Mouse (Mus musculus) CH12.LX (cell line): ENCODE results near the gene Podn. TPM values are rescaled to one million over a fixed set of nuclear protein-coding genes. Genes with fewer than 3 reads are reported as not detected.

Source experiments
- DNase-seq: peaks from one replicate; pipeline ENCODE4 v3.0.0-alpha.2; 2013; ENCODE audit errors: extremely low read depth
- H3K27ac ChIP-seq: 2 replicates; pipeline ENCODE4 v1.5.1; 2012; ENCODE audit warnings: low read depth, mild to moderate bottlenecking, control low read depth, moderate library complexity; ENCODE audit not compliant: insufficient read depth
- H3K27me3 ChIP-seq: replicated peaks from 2 replicates; pipeline ENCODE3; 2012; ENCODE audit warnings: inconsistent platforms
- H3K36me3 ChIP-seq, 2 experiments: replicated peaks in 1 of 2; 2 replicates each; pipeline versions ENCODE3 to v1.6.1; 2012; ENCODE audit warnings: inconsistent platforms in 1 of 2, low read length in 1 of 2, mild to moderate bottlenecking in 1 of 2, mixed read lengths in 1 of 2, moderate library complexity in 1 of 2; ENCODE audit not compliant: control insufficient read depth in 1 of 2, insufficient read depth in 1 of 2
- H3K4me1 ChIP-seq, 2 experiments: 2 replicates each; pipeline ENCODE4 v1.6.1; 2012; ENCODE audit warnings: inconsistent platforms in 1 of 2, moderate library complexity in 1 of 2; ENCODE audit not compliant: insufficient read depth in 2 of 2, control insufficient read depth in 1 of 2
- H3K4me2 ChIP-seq: 2 replicates; pipeline ENCODE4 v1.6.1; 2012; ENCODE audit warnings: low read depth, mild to moderate bottlenecking, control low read depth; ENCODE audit not compliant: poor library complexity, insufficient read depth, severe bottlenecking
- H3K4me3 ChIP-seq, 3 experiments: fragments of 150-350 bp in 1 of 3; sonication (generic) in 1 of 3; replicated peaks in 1 of 3; 2 replicates each; pipeline versions ENCODE3 to v1.5.1; 2011 to 2012; ENCODE audit warnings: low read depth in 2 of 3, low read length in 2 of 3, mild to moderate bottlenecking in 2 of 3, moderate library complexity in 2 of 3, control low read depth in 1 of 3, improper control_type of control experiment in 1 of 3, inconsistent platforms in 1 of 3, mixed read lengths in 1 of 3; ENCODE audit not compliant: poor library complexity in 1 of 3
- H3K79me2 ChIP-seq: replicated peaks from 2 replicates; pipeline ENCODE4 v1.6.1; 2012; ENCODE audit warnings: mild to moderate bottlenecking, moderate library complexity; ENCODE audit not compliant: control insufficient read depth, poor library complexity, insufficient read depth, severe bottlenecking; ENCODE audit errors: extremely low read depth
- H3K9ac ChIP-seq: 2 replicates; pipeline ENCODE4 v1.6.1; 2012; ENCODE audit warnings: low read depth, mild to moderate bottlenecking, control low read depth, moderate library complexity; ENCODE audit not compliant: insufficient read depth
- H3K9me3 ChIP-seq: replicated peaks from 2 replicates; pipeline ENCODE3; 2012; ENCODE audit warnings: low read length, inconsistent platforms, mixed read lengths
- BHLHE40 ChIP-seq: IDR thresholded peaks from 2 replicates; pipeline ENCODE4 v1.6.1; 2011; ENCODE audit warnings: mild to moderate bottlenecking, low read depth, low read length, improper control_type of control experiment
- CHD1 ChIP-seq: IDR thresholded peaks from 2 replicates; pipeline ENCODE4 v1.6.1; 2012; ENCODE audit warnings: low read depth, low read length, improper control_type of control experiment, inconsistent platforms
- CHD2 ChIP-seq: IDR thresholded peaks from 2 replicates; pipeline ENCODE4 v1.6.1; 2011; ENCODE audit warnings: low read length, improper control_type of control experiment
- CTCF ChIP-seq, 2 experiments: IDR thresholded peaks in 1 of 2; conservative IDR thresholded peaks in 1 of 2; 2 replicates each; pipeline ENCODE4 v1.5.1; 2011 to 2012; ENCODE audit warnings: low read depth in 2 of 2, low read length in 2 of 2, improper control_type of control experiment in 1 of 2, inconsistent platforms in 1 of 2, mild to moderate bottlenecking in 1 of 2, moderate library complexity in 1 of 2
- E2F4 ChIP-seq: IDR thresholded peaks from 2 replicates; pipeline ENCODE4 v1.6.1; 2011; ENCODE audit warnings: low read depth, low read length, improper control_type of control experiment; ENCODE audit not compliant: insufficient replicate concordance
- ELF1 ChIP-seq: IDR thresholded peaks from 2 replicates; pipeline ENCODE4 v1.6.1; 2014; ENCODE audit warnings: low read depth, mild to moderate bottlenecking, inconsistent platforms, low read length, improper control_type of control experiment
- EP300 ChIP-seq: IDR thresholded peaks from 2 replicates; pipeline ENCODE4 v1.6.1; 2011; ENCODE audit warnings: low read length, improper control_type of control experiment
- ETS1 ChIP-seq: conservative IDR thresholded peaks from 2 replicates; pipeline ENCODE4 v1.6.1; 2012; ENCODE audit warnings: low read depth, mild to moderate bottlenecking, inconsistent platforms, low read length, improper control_type of control experiment, moderate library complexity
- GABPA ChIP-seq: IDR thresholded peaks from 2 replicates; pipeline ENCODE4 v1.6.1; 2012; ENCODE audit warnings: low read depth, low read length, improper control_type of control experiment, inconsistent platforms; ENCODE audit not compliant: insufficient replicate concordance
- HCFC1 ChIP-seq: IDR thresholded peaks from 2 replicates; pipeline ENCODE4 v1.6.1; 2012; ENCODE audit warnings: low read depth, mild to moderate bottlenecking, inconsistent platforms, low read length, improper control_type of control experiment
- IRF4 ChIP-seq: IDR thresholded peaks from 2 replicates; pipeline ENCODE4 v1.6.1; 2014; ENCODE audit warnings: low read depth, mild to moderate bottlenecking, inconsistent platforms, low read length, improper control_type of control experiment
- JUN ChIP-seq: IDR thresholded peaks from 2 replicates; pipeline ENCODE4 v1.6.1; 2011; ENCODE audit warnings: low read depth, mild to moderate bottlenecking, low read length, improper control_type of control experiment, moderate library complexity; ENCODE audit not compliant: insufficient read depth
- JUND ChIP-seq: conservative IDR thresholded peaks from 2 replicates; pipeline ENCODE4 v1.6.1; 2011; ENCODE audit warnings: low read depth, low read length, improper control_type of control experiment
- KAT2A ChIP-seq: IDR thresholded peaks from 2 replicates; pipeline ENCODE4 v1.6.1; 2012; ENCODE audit warnings: low read length, improper control_type of control experiment, inconsistent platforms; ENCODE audit not compliant: insufficient replicate concordance
- MAFK ChIP-seq: IDR thresholded peaks from 2 replicates; pipeline ENCODE4 v1.6.1; 2011; ENCODE audit warnings: low read length, improper control_type of control experiment; ENCODE audit not compliant: insufficient replicate concordance
- MAX ChIP-seq: IDR thresholded peaks from 2 replicates; pipeline ENCODE4 v1.6.1; 2011; ENCODE audit warnings: low read length, improper control_type of control experiment
- MAZ ChIP-seq: IDR thresholded peaks from 2 replicates; pipeline ENCODE4 v1.6.1; 2012; ENCODE audit warnings: low read depth, mild to moderate bottlenecking, inconsistent platforms, low read length, improper control_type of control experiment, moderate library complexity
- MEF2A ChIP-seq: IDR thresholded peaks from 2 replicates; pipeline ENCODE4 v1.6.1; 2014; ENCODE audit warnings: low read depth, mild to moderate bottlenecking, inconsistent platforms, low read length, improper control_type of control experiment, borderline replicate concordance
- MXI1 ChIP-seq: IDR thresholded peaks from 2 replicates; pipeline ENCODE4 v1.6.1; 2011; ENCODE audit warnings: mild to moderate bottlenecking, low read depth, low read length, improper control_type of control experiment
- MYC ChIP-seq: IDR thresholded peaks from 2 replicates; pipeline ENCODE4 v1.6.1; 2011; ENCODE audit warnings: low read depth, mild to moderate bottlenecking, improper control_type of control experiment, low read length
- NELFE ChIP-seq: IDR thresholded peaks from 2 replicates; pipeline ENCODE4 v1.6.1; 2011; ENCODE audit warnings: low read depth, low read length, improper control_type of control experiment
- NRF1 ChIP-seq: IDR thresholded peaks from 2 replicates; pipeline ENCODE4 v1.6.1; 2014; ENCODE audit warnings: low read depth, mild to moderate bottlenecking, inconsistent platforms, low read length, improper control_type of control experiment, moderate library complexity
- PAX5 ChIP-seq: IDR thresholded peaks from 2 replicates; pipeline ENCODE4 v1.6.1; 2012; ENCODE audit warnings: low read length, inconsistent platforms, mixed read lengths
- POLR2A ChIP-seq: IDR thresholded peaks from 2 replicates; pipeline ENCODE4 v1.6.1; 2011; ENCODE audit warnings: low read depth, mild to moderate bottlenecking, improper control_type of control experiment, low read length
- POLR2AphosphoS2 ChIP-seq: IDR thresholded peaks from 2 replicates; pipeline ENCODE4 v1.6.1; 2011; ENCODE audit warnings: low read depth, low read length, improper control_type of control experiment
- RAD21 ChIP-seq: IDR thresholded peaks from 2 replicates; pipeline ENCODE4 v1.6.1; 2011; ENCODE audit warnings: low read depth, mild to moderate bottlenecking, low read length, improper control_type of control experiment, moderate library complexity
- RCOR1 ChIP-seq: conservative IDR thresholded peaks from 2 replicates; pipeline ENCODE4 v1.6.1; 2012; ENCODE audit warnings: low read depth, mild to moderate bottlenecking, inconsistent platforms, low read length, improper control_type of control experiment
- SIN3A ChIP-seq: IDR thresholded peaks from 2 replicates; pipeline ENCODE4 v1.6.1; 2012; ENCODE audit warnings: low read length, improper control_type of control experiment, inconsistent platforms
- SMC3 ChIP-seq: IDR thresholded peaks from 2 replicates; pipeline ENCODE4 v1.6.1; 2011; ENCODE audit warnings: low read depth, low read length, improper control_type of control experiment
- TBP ChIP-seq: conservative IDR thresholded peaks from 2 replicates; pipeline ENCODE4 v1.6.1; 2011; ENCODE audit warnings: low read depth, low read length, improper control_type of control experiment
- TCF12 ChIP-seq: IDR thresholded peaks from 2 replicates; pipeline ENCODE4 v1.6.1; 2014; ENCODE audit warnings: low read depth, mild to moderate bottlenecking, inconsistent platforms, low read length, improper control_type of control experiment
- UBTF ChIP-seq: IDR thresholded peaks from 2 replicates; pipeline ENCODE4 v1.6.1; 2012; ENCODE audit warnings: low read depth, mild to moderate bottlenecking, inconsistent platforms, low read length, improper control_type of control experiment, moderate library complexity
- USF1 ChIP-seq: IDR thresholded peaks from 2 replicates; pipeline ENCODE4 v1.6.1; 2014; ENCODE audit warnings: low read depth, mild to moderate bottlenecking, inconsistent platforms, low read length, improper control_type of control experiment
- USF2 ChIP-seq: conservative IDR thresholded peaks from 2 replicates; pipeline ENCODE4 v1.6.1; 2011; ENCODE audit warnings: low read depth, low read length, improper control_type of control experiment
- ZC3H11A ChIP-seq: IDR thresholded peaks from 2 replicates; pipeline ENCODE4 v1.6.1; 2012; ENCODE audit warnings: low read depth, mild to moderate bottlenecking, inconsistent platforms, low read length, improper control_type of control experiment
- ZKSCAN1 ChIP-seq: IDR thresholded peaks from 2 replicates; pipeline ENCODE4 v1.6.1; 2012; ENCODE audit warnings: low read depth, inconsistent platforms, low read length, improper control_type of control experiment, borderline replicate concordance
- ZMIZ1 ChIP-seq: IDR thresholded peaks from 2 replicates; pipeline ENCODE4 v1.6.1; 2012; ENCODE audit warnings: low read depth, mild to moderate bottlenecking, inconsistent platforms, low read length, improper control_type of control experiment
- ZNF384 ChIP-seq: IDR thresholded peaks from 2 replicates; pipeline ENCODE4 v1.6.1; 2012; ENCODE audit warnings: low read depth, low read length, improper control_type of control experiment, inconsistent platforms
- dilution Hi-C: fragments of 300-500 bp; cut with MboI; formaldehyde crosslinking; loops from 2 replicates; pipeline ENCODE4 v1.14.3; 2020; ENCODE audit warnings: low sequenced_read_pairs; ENCODE audit not compliant: extremely low pct_unique_long_range_greater_than_20kb, extremely low pct_ligation_motif_present
- in situ Hi-C: fragments of 300-500 bp; cut with MboI; formaldehyde crosslinking; loops from 3 replicates; pipeline ENCODE4 v1.14.3; 2019; ENCODE audit warnings: low sequenced_read_pairs, low pct_ligation_motif_present, low pct_unique_long_range_greater_than_20kb, mixed read lengths
- polyA plus RNA-seq: library from polyadenylated mRNA; unstranded; fragments of >175 nt; gene quantifications from 2 replicates; pipeline ENCODE4 v1.2.1, GENCODE M21; 2012; ENCODE audit warnings: low read depth; ENCODE audit not compliant: insufficient read length
- total RNA-seq, 2 experiments: library from RNA; depleted of rRNA; stranded (reverse); fragments of 300-350 nt in 1 of 2; fragments of >200 nt in 1 of 2; gene quantifications; 2 replicates each; pipeline ENCODE4 v1.2.3; 2012 to 2014

The Podn gene
- total and polyA plus RNA-seq, 3 experiments, result 0.04 TPM; not detected in 2

DNA sequence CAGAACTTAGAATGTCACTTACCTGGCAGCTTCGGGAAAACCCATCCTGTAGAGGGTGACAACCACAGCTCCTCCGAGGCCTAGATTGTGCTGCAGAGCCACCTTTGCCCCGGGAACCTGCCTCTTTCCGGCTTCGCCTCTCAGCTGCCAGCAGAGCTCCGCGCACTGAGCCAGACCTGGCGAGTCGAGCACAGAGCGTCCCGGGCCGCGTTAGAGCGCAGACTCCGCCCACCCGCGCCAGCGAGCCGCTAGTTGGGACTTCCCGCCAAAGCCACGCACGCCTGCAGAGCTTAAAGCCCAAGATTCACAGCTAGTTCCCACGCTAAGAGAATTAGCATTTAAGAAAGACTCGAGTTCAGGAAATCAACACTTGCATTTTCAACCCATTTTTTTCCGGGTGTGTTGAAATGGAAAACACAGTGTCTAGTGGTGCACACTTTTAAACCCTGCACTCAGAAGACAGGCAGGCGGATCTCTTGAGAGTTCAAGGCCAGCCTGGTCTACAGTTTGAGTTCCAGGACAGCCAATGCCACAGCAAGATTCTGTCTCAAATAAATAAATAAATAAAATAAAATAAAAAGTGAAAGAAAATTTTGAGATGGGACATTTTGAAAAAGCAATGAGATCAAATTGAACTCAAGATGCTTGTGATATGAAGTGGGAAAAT, 24.9 kb downstream of the Podn start:
- in situ Hi-C loops (no loop called here), dilution Hi-C loops (no loop called here)
- peak; percentile 93 for TF ChIP-seq MXI1
- no peak for TF ChIP-seq POLR2AphosphoS2
- TF ChIP-seq JUND, result no peak
- TF ChIP-seq RAD21, result no peak
- TF ChIP-seq USF1, result no peak
- TF ChIP-seq ELF1, result peak; percentile 93
- TF ChIP-seq MAZ, result peak; percentile 75
- peak; percentile 81 for TF ChIP-seq TCF12
- TF ChIP-seq MYC, result peak; percentile 90
- no peak for TF ChIP-seq CTCF (conservative IDR thresholded peaks at IDR 0.05 in 1 of 2, IDR thresholded peaks at IDR 0.05 in 1 of 2; ENCODE audit: low read depth in 2 of 2, low read length in 2 of 2)
- TF ChIP-seq ZMIZ1, result peak; percentile 62; the same call in 1 of the 2 replicates
- 0 out of 2 replicates have a peak, but pooled peaks have one; percentile 55 for TF ChIP-seq TBP
- peak; percentile 64 for TF ChIP-seq NELFE
- TF ChIP-seq MEF2A, result peak; percentile 88
- no peak; the same call in 1 of the 2 replicates for TF ChIP-seq SMC3
- TF ChIP-seq MAFK, result 0 out of 2 replicates have a peak, but pooled peaks have one; percentile 23
- no peak for TF ChIP-seq JUN
- TF ChIP-seq E2F4, result peak; percentile 98
- peak; percentile 74 for TF ChIP-seq NRF1
- TF ChIP-seq ZC3H11A, result no peak
- peak; percentile 57 for TF ChIP-seq POLR2A
- TF ChIP-seq CHD2, result peak; percentile 52; the same call in 1 of the 2 replicates
- TF ChIP-seq GABPA, result peak; percentile 12; the same call in 1 of the 2 replicates
- TF ChIP-seq USF2, result no peak
- peak; percentile 88 for TF ChIP-seq HCFC1
- no peak for TF ChIP-seq PAX5
- TF ChIP-seq IRF4, result peak; percentile 85
- TF ChIP-seq BHLHE40, result peak; percentile 85
- TF ChIP-seq CHD1, result 0 out of 2 replicates have a peak, but pooled peaks have one; percentile 39
- TF ChIP-seq ZNF384, result no peak; the same call in 1 of the 2 replicates
- TF ChIP-seq KAT2A, result peak; percentile 79; the same call in 1 of the 2 replicates
- TF ChIP-seq EP300, result 0 out of 2 replicates have a peak, but pooled peaks have one; percentile 34
- peak; percentile 55 for TF ChIP-seq ETS1
- peak; percentile 99 for TF ChIP-seq SIN3A
- TF ChIP-seq RCOR1, result peak; percentile 88
- peak; percentile 58; the same call in 1 of the 2 replicates for TF ChIP-seq UBTF
- TF ChIP-seq ZKSCAN1, result no peak
- peak; percentile 92 for TF ChIP-seq MAX
- H3K27me3 ChIP-seq, result no peaks in the 10 kb centered on the region
- DNase-seq, result peak; percentile 93
- peak overlapping the region; percentile 73 for H3K9ac ChIP-seq
- no peaks in the 10 kb centered on the region for H3K9me3 ChIP-seq
- H3K4me3 ChIP-seq, result peak overlapping the region; percentile 61 to 95 (median 70)
- H3K4me2 ChIP-seq, result peak overlapping the region; percentile 71
- peaks cover 0 to 37% of the 10 kb centered on the region in 2 experiments; a peak in 2 of 4 replicates for H3K4me1 ChIP-seq
- H3K36me3 ChIP-seq, result peaks cover 2 to 48% of the 10 kb centered on the region in 2 experiments
- H3K79me2 ChIP-seq, result peaks cover 8% of the 10 kb centered on the region
- H3K27ac ChIP-seq, result no peak overlapping the region
